Mouse (Mus musculus): Measurements from ENCODE around the gene Maml3. TPM values are rescaled to one million over a fixed set of nuclear protein-coding genes. Genes with fewer than 3 reads are reported as not detected.

Maml3 gene
- polyA plus RNA-seq, 1 experiment from 2014 or later = 0.65 TPM

GRCm38 (mm10) chr3:51739049-51739834 lies 365.6 kb downstream of the Maml3 start:
- Histone ChIP-seq H3K9me3 (ENCODE audit: low read length) (no peaks in the 10 kb centered on the region), H3K27me3 (ENCODE audit: insufficient read depth, low read length) (no peaks in the 10 kb centered on the region), H3K27ac (ENCODE audit: low read depth) (no peak overlapping the region), H3K4me1 (ENCODE audit: insufficient read depth) (peaks cover 15% of the 10 kb centered on the region), H3K4me3 (ENCODE audit: low read depth, low read length) (no peak overlapping the region), H3K36me3 (replicated peaks; ENCODE audit: insufficient read depth, low read length) (no peaks in the 10 kb centered on the region), H3K4me2 (ENCODE audit: low read depth, low read length) (peak overlapping the region; percentile 19; the same call in 1 of the 2 replicates), H3K9ac (replicated peaks) (no peak overlapping the region)
- peak; percentile 77 for ATAC-seq
- DNase-seq = no peak
- WGBS (ENCODE audit: insufficient replicate concordance) = 22% methylated on average over 12 of the region's 12 CpGs
- TF ChIP-seq CTCF (IDR thresholded peaks at IDR 0.05; ENCODE audit: low read depth) (peak; percentile 46; the same call in 1 of the 2 replicates), EP300 (IDR thresholded peaks at IDR 0.05; ENCODE audit: low read depth) (peak; percentile 76)

GRCm38 (mm10) chr3:51733685-51734084 lies 371.2 kb downstream of the Maml3 start:
- Histone ChIP-seq H3K36me3 (replicated peaks; ENCODE audit: insufficient read depth, low read length) (no peaks in the 10 kb centered on the region), H3K9ac (replicated peaks) (no peak overlapping the region), H3K4me1 (ENCODE audit: insufficient read depth) (peaks cover 25% of the 10 kb centered on the region), H3K27ac (ENCODE audit: low read depth) (no peak overlapping the region), H3K9me3 (ENCODE audit: low read length) (no peaks in the 10 kb centered on the region), H3K4me3 (ENCODE audit: low read depth, low read length) (no peak overlapping the region), H3K4me2 (ENCODE audit: low read depth, low read length) (no peak overlapping the region), H3K27me3 (ENCODE audit: insufficient read depth, low read length) (no peaks in the 10 kb centered on the region)
- no peak for TF ChIP-seq EP300 (IDR thresholded peaks at IDR 0.05; ENCODE audit: low read depth)
- TF ChIP-seq CTCF (IDR thresholded peaks at IDR 0.05; ENCODE audit: low read depth) = no peak
- ATAC-seq (no peak), DNase-seq (no peak)
- WGBS (ENCODE audit: insufficient replicate concordance) = 41% methylated on average over 3 of the region's 3 CpGs

GRCm38 (mm10) chr3:51731949-51732636 lies 372.8 kb downstream of the Maml3 start:
- no peak for ATAC-seq

GRCm38 (mm10) chr3:51730662-51731061 lies 374.2 kb downstream of the Maml3 start:
- TF ChIP-seq EP300 (IDR thresholded peaks at IDR 0.05; ENCODE audit: low read depth) (no peak), CTCF (IDR thresholded peaks at IDR 0.05; ENCODE audit: low read depth) (no peak)
- Histone ChIP-seq H3K36me3 (replicated peaks; ENCODE audit: insufficient read depth, low read length) (no peaks in the 10 kb centered on the region), H3K4me2 (ENCODE audit: low read depth, low read length) (no peak overlapping the region), H3K4me1 (ENCODE audit: insufficient read depth) (peaks cover 42% of the 10 kb centered on the region), H3K4me3 (ENCODE audit: low read depth, low read length) (no peak overlapping the region), H3K27ac (ENCODE audit: low read depth) (no peak overlapping the region), H3K9me3 (ENCODE audit: low read length) (no peaks in the 10 kb centered on the region), H3K27me3 (ENCODE audit: insufficient read depth, low read length) (no peaks in the 10 kb centered on the region), H3K9ac (replicated peaks) (no peak overlapping the region)
- DNase-seq (no peak), ATAC-seq (no peak)
- 56% methylated on average over 7 of the region's 7 CpGs for WGBS (ENCODE audit: insufficient replicate concordance)

More at GRCm38 (mm10) chr3:51731949-51732636, 372.8 kb downstream of the Maml3 start:
- Histone ChIP-seq H3K9me3 (ENCODE audit: low read length) (no peaks in the 10 kb centered on the region), H3K4me3 (ENCODE audit: low read depth, low read length) (no peak overlapping the region), H3K27ac (ENCODE audit: low read depth) (no peak overlapping the region), H3K4me1 (ENCODE audit: insufficient read depth) (peaks cover 35% of the 10 kb centered on the region), H3K9ac (replicated peaks) (no peak overlapping the region), H3K4me2 (ENCODE audit: low read depth, low read length) (no peak overlapping the region), H3K27me3 (ENCODE audit: insufficient read depth, low read length) (no peaks in the 10 kb centered on the region), H3K36me3 (replicated peaks; ENCODE audit: insufficient read depth, low read length) (no peaks in the 10 kb centered on the region)
- DNase-seq = no peak
- TF ChIP-seq EP300 (IDR thresholded peaks at IDR 0.05; ENCODE audit: low read depth) = no peak
- TF ChIP-seq CTCF (IDR thresholded peaks at IDR 0.05; ENCODE audit: low read depth) = no peak
- WGBS (ENCODE audit: insufficient replicate concordance) = 85% methylated on average over 16 of the region's 16 CpGs

GRCm38 (mm10) chr3:51729109-51729918 lies 375.6 kb downstream of the Maml3 start:
- peak overlapping the region; percentile 54; the same call in 1 of the 2 replicates for H3K4me2 ChIP-seq (ENCODE audit: low read depth, low read length)

More at GRCm38 (mm10) chr3:51729109-51729918, 375.6 kb downstream of the Maml3 start:
- H3K27ac ChIP-seq (ENCODE audit: low read depth) = peak overlapping the region; percentile 87; the same call in 1 of the 2 replicates
- WGBS (ENCODE audit: insufficient replicate concordance) = 67% methylated on average over 14 of the region's 14 CpGs
- H3K36me3 ChIP-seq (replicated peaks; ENCODE audit: insufficient read depth, low read length) = no peaks in the 10 kb centered on the region
- no peak overlapping the region for H3K9ac ChIP-seq (replicated peaks)
- no peaks in the 10 kb centered on the region for H3K9me3 ChIP-seq (ENCODE audit: low read length)
- ATAC-seq = no peak
- DNase-seq = no peak
- H3K4me1 ChIP-seq (ENCODE audit: insufficient read depth) = peaks cover 42% of the 10 kb centered on the region
- H3K4me3 ChIP-seq (ENCODE audit: low read depth, low read length) = no peak overlapping the region
- TF ChIP-seq EP300 (IDR thresholded peaks at IDR 0.05; ENCODE audit: low read depth) (no peak), CTCF (IDR thresholded peaks at IDR 0.05; ENCODE audit: low read depth) (0 out of 2 replicates have a peak, but pooled peaks have one; percentile 5)
- H3K27me3 ChIP-seq (ENCODE audit: insufficient read depth, low read length) = no peaks in the 10 kb centered on the region
